Mouse (Mus musculus): Measurements from ENCODE around the gene Psma3. TPM values are rescaled to one million over a fixed set of nuclear protein-coding genes. Genes with fewer than 3 reads are reported as not detected.
A peak's percentile ranks its signal among the peaks of the same experiment; 100 is the strongest.
"Not testable (repeated sequence)": the region's sequence is repeated elsewhere in the genome, so short reads cannot be mapped to it uniquely, and the experiment has no call there.

Gene Psma3
- total RNA-seq, 4 experiments from 2014 or later, result 192 to 221 (median 205) TPM

- no peak for DNase-seq (ENCODE audit: low spot score in 2 of 2)
Observed at GRCm38 (mm10) chr12:71001456-71001855, 27.0 kb downstream of the Psma3 start.

- DNase-seq (ENCODE audit: low spot score in 2 of 2), result no peak
Observed at GRCm38 (mm10) chr12:71003760-71004426, 29.5 kb downstream of the Psma3 start.

DNA sequence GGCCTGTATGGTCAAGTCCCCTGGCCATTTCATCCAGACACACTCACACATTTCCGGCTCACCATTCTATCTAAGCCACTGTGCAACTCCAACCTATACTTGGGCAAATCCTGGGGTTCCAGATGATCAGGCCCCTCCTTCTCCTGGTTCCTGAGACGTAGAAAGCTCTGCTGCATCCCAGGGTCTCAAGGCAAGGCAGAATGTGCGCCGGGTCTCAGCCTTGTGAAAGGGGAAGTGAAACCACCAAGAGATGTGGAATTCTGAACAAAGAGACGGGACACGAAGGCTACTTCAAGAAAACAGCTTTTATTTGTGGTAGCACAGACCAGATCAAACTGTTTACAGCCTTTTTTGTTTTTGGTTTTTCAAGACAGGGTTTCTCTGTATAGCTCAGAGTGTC, 31.7 kb downstream of the Psma3 start:
- DNase-seq (ENCODE audit: low spot score in 2 of 2), result no peak

GRCm38 (mm10) chr12:71006901-71007300, 32.5 kb downstream of the Psma3 start:
- DNase-seq (ENCODE audit: low spot score in 2 of 2), result no peak

DNA sequence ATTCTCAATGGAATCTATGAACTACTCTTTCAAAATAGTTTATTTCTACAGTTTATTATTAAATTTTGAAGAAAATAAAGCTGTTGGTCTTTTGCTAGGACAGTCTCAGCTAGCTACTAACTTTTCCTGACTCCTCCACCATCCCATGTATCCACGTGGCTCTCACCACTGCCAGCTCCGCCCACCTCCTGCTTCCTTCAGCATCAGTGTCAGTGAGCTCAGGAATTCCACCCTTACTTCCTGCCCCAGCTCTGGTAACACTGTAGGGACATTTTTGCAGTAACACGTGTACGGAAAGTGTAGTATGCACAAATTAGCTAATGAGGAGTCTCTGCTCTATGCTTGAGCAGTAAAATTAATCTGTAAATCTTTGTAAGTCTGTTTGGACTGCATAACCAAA, 35.3 kb downstream of the Psma3 start:
- DNase-seq (ENCODE audit: low spot score in 2 of 2), result no peak

GRCm38 (mm10) chr12:71014845-71015362, 40.5 kb downstream of the Psma3 start:
- no peak for DNase-seq (ENCODE audit: low spot score in 2 of 2)

DNA sequence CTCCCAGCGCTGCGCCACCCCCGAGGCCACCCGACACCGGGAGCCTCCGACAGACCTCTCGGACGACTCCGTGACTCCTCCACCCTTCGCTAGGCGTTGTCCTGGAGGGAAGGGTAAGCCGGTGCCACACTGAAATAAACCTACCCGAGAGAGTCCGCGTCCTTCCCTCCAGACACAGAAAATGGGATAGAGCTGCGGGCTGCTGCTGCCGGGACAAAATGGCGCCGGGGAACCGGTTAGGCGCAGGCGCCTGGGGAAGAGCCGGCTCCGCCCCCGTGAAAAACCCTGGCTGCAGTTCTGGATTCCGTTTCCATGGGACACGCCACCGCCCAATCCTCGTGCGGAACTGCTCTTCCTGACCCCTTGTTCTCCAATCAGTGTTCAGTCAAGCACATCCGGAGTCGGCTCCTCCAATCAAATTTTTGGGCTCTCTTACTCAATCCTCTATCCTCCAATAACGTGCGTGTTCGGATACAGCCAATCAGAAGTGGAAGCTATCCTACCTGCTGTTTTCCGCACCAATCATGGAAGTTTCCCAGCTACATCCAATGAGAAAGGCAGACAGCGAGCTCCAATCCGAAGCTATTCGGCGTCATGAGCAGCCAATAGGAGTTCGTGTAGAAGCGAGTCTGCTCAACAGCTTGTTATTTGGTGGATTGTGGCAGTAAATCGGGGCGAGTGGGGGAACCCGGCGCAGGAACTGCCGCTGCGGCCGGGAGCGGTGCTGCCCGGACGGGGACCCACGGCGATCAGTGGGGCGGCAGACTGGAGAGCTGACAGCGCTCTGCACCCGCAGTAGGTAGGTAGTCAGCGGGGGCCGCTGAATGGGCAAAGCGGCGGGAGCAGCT, 41.2 kb downstream of the Psma3 start, which contains the start of gene Arid4a:
Gene Arid4a (plus strand): TSS at position 628 of the 848 bp plus-strand sequence.
- DNase-seq (ENCODE audit: low spot score in 2 of 2), result peak; percentile 91 to 100

GRCm38 (mm10) chr12:71016211-71016502, 41.7 kb downstream of the Psma3 start:
- no peak for DNase-seq (ENCODE audit: low spot score in 2 of 2)

- DNase-seq (ENCODE audit: low spot score in 2 of 2), result no peak
Observed at GRCm38 (mm10) chr12:71016503-71017241, 42.3 kb downstream of the Psma3 start.

GRCm38 (mm10) chr12:71017242-71017571, 42.8 kb downstream of the Psma3 start:
- DNase-seq (ENCODE audit: low spot score in 2 of 2), result no peak

DNA sequence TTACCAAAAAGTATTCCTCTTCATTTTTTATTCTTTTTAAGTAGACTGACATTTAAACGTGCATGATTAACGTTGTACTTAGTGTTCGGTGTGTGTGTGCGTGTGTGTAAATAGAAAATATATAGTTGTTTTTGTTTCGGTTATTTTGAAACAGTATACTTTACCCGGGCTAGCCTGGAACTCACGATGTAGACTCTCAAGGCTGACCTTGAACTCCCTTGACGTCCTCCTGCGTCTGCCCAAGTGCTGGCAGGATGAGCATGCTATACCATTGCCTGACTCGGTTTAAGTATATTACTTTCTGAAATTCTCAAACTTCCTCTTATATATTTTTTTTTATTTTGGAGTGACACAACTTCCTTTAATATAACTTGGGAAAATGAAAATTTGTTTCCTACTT, 43.4 kb downstream of the Psma3 start:
- no peak for DNase-seq (ENCODE audit: low spot score in 2 of 2)

- DNase-seq (ENCODE audit: low spot score in 2 of 2), result no peak
Observed at GRCm38 (mm10) chr12:71019211-71019610, 44.8 kb downstream of the Psma3 start.

GRCm38 (mm10) chr12:71024411-71024810, 50.0 kb downstream of the Psma3 start:
- DNase-seq (ENCODE audit: low spot score in 2 of 2), result no peak

DNA sequence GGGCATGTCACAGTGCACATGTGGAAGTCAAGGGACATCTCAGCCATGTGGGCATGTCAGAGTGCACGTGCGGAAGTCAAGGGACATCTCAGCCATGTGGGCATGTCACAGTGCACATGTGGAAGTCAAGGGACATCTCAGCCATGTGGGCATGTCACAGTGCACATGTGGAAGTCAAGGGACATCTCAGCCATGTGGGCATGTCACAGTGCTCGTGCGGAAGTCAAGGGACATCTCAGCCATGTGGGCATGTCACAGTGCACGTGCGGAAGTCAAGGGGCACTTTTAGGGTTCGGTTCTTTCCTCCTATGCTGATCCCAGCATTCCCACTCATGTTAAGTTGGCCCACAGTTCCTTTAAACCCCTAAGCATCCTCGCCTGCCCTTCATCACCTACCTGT, 53.8 kb downstream of the Psma3 start:
- not testable (repeated sequence) for DNase-seq (ENCODE audit: low spot score in 2 of 2)

DNA sequence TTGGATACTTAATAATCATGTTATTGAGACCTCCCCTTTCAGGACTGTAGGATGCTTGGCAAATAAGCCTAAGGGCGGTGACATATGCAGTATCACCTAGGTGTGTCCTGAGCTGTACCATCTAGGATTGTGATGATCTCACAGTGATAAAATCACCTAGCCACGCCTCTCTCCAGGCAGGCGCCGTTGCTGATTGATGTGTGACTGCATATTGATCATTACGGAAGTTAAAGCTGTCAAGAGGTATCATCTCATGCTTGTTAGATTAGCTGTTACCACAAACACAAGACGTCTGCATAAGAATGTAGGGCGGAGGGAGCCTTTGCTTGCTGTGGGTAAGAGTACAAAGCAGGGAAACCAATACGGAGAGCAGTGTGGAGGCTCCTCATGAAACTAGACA, 55.8 kb downstream of the Psma3 start:
- DNase-seq (ENCODE audit: low spot score in 2 of 2), result no peak

GRCm38 (mm10) chr12:71030722-71031121, 56.3 kb downstream of the Psma3 start:
- DNase-seq (ENCODE audit: low spot score in 2 of 2), result no peak

DNA sequence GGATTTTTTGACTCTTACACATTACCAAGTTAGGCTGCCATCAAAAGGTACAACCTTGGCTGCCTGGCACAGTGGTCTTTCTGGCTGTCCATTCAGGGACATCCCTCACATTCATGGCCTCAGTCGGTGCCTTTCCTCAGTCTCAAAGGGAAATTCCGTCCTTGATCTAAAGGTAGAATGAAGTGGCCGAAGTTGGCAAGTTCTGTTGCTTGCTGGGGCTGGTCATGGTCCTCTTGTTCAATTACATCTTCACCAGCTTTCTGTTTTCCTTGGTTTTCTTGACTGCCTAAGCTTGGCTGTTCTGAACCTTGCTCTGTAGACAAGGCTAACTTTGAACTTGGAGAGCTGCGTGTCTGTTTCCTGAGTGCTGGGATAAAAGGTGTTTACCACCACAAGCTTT, 61.4 kb downstream of the Psma3 start:
- no peak for DNase-seq (ENCODE audit: low spot score in 2 of 2)

GRCm38 (mm10) chr12:71036729-71037404, 62.4 kb downstream of the Psma3 start:
- no peak for DNase-seq (ENCODE audit: low spot score in 2 of 2)

- no peak for DNase-seq (ENCODE audit: low spot score in 2 of 2)
Observed at GRCm38 (mm10) chr12:71040462-71040861, 66.0 kb downstream of the Psma3 start.

- no peak for DNase-seq (ENCODE audit: low spot score in 2 of 2)
Observed at GRCm38 (mm10) chr12:71042451-71042850, 68.0 kb downstream of the Psma3 start.

DNA sequence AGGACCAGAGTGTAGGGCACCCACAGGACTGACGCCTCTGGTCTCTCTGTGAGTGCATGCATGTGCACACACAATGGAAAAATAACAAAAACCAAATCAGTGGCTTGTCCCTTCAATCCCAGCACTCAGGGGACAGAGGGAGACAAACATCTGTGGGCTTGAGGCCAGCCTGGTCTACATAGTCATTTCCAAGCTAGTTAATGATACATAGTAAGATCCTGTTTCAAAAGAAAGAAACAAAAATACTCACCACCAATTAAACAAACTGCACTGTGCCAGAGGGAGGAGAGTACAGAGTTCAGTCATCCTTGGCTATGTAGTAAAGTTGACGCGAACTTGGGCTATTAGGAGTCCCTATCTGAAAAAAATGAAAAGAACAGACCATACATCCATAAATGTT, 69.2 kb downstream of the Psma3 start:
- DNase-seq (ENCODE audit: low spot score in 2 of 2), result no peak

GRCm38 (mm10) chr12:71044488-71044887, 70.1 kb downstream of the Psma3 start:
- DNase-seq (ENCODE audit: low spot score in 2 of 2), result no peak

All from left cerebral cortex, adult 8-10 months (tissue).